In the genomic region with DNA sequence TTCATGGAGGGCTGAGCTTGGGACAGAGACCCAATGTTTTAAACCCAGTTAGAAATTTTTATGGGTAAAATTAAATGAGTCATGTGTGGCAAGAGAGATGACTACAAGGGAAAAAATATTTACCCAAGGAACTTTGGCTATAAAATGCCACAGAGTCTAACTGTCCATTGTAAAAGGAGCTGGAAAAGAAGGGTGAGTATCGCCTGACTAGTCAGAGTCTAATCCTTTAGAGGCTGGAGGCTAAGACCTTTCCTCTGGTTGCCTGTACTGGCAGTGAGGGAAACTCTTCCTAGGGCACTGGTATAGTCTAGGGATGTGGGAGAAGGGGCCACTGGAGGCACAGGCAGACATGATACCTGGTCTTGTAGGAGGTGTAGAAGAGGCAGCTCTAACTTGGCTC, we compare ENCODE assay signal across 21 mouse cellular contexts. TPM values are rescaled to one million over a fixed set of nuclear protein-coding genes. Genes with fewer than 3 reads are reported as not detected.
DNase-seq lines count a peak whose midpoint lies in the region; ATAC-seq and TF ChIP-seq lines count a peak whose summit lies in the region.
"Had no signal": no experiment of that assay in that cellular context is flagged by ENCODE, and none has a peak within 500 bp of the region (broad histone marks: within the 10 kb centered on the region; RNA-seq: fewer than 3 reads in every experiment).

No protein-coding gene starts in this region.

- DNase-seq in 3T3-L1 (ENCODE audit: low read depth, low spot score) (peak; percentile 13), Patski (ENCODE audit: low read depth, low spot score) (peak; percentile 71)
- no peak for DNase-seq in gastrocnemius, adult 18-20 months (ENCODE audit: low spot score)
- no peak for DNase-seq in ovary, adult 18-20 months (ENCODE audit: low spot score)
- DNase-seq: adrenal gland, adult 2 months; adrenal gland, adult 8-10 months; adrenal gland, postnatal 10 days; adrenal gland, postnatal 14 days; adrenal gland, postnatal 25 days; adrenal gland, postnatal 36 days; B cell, adult 2 months; cerebellum, adult 11 months; cerebellum, adult 11-12 months; cerebellum, adult 18-20 months; cerebellum, adult 2 months; cerebellum, adult 8-10 months had no signal

- peak; percentile 94 for ATAC-seq in Patski
- ATAC-seq: activated CD4-positive, CD25-positive, alpha-beta regulatory T cell, adult 4 months; CD4-positive, CD25-positive, alpha-beta regulatory T cell, adult 4 months had no signal

- no peak for TF ChIP-seq CTCF in Patski (IDR thresholded peaks at IDR 0.05)

- CTCF ChIA-PET in Patski (lab: Charles Lee), result interaction anchor here (0.9 to 1.0 kb wide), 2 partner anchors 37 to 177 kb away, joined by 3 to 5 read pairs; a partner anchor contains a TSS

- no peaks in the 10 kb centered on the region for H3K27me3 ChIP-seq in Patski
- H3K27me3 ChIP-seq: CH12.LX had no signal

- in situ Hi-C loops in Patski (cut with MboI; ENCODE audit: low pct_unique_long_range_greater_than_20kb), result no loop called here

- POLR2A ChIA-PET in Patski (lab: Charles Lee), result interaction anchor here (1.4 kb wide), 1 partner anchor 36 kb away, joined by 3 read pairs; a partner anchor contains a TSS

RNA-seq across cellular contexts. Expression of a gene that starts 36.4 kb away (rescaled TPM):
- polyA plus RNA-seq in Patski (2021), result 70.8 TPM
- 10 to 100 TPM; 18.4 TPM for total RNA-seq in gastrocnemius, adult 18-20 months (2021)
- total RNA-seq: CH12.LX, G1E, MEL had no signal
- polyA plus RNA-seq: activated CD4-positive, CD25-positive, alpha-beta regulatory T cell, adult 4 months; G1E had no signal

Comparison
In these comparisons a context has a peak if more than half of its experiments do, and no peak if none do; other contexts are left out.
1. DNase-seq: peak in 3T3-L1 (single experiment) and Patski (single experiment); none in gastrocnemius, adult 18-20 months (single experiment) and ovary, adult 18-20 months (single experiment).